ENCODE assay signal across 8 mouse cellular contexts in genomic region chr11:95259088-95259849, GRCm38 (mm10). TPM values are rescaled to one million over a fixed set of nuclear protein-coding genes. Genes with fewer than 3 reads are reported as not detected.
DNase-seq lines count a peak whose midpoint lies in the region; ATAC-seq and TF ChIP-seq lines count a peak whose summit lies in the region.

No protein-coding gene starts in this region.

- no peaks in the 10 kb centered on the region for H3K36me3 ChIP-seq in forebrain, embryonic 13.5 days (ENCODE audit: poor library complexity, severe bottlenecking)
- H3K36me3 ChIP-seq in liver, embryonic 16.5 days (ENCODE audit: control insufficient read depth, insufficient read depth): no peaks in the 10 kb centered on the region
- no peaks in the 10 kb centered on the region for H3K36me3 ChIP-seq in neural tube, embryonic 12.5 days
- no peaks in the 10 kb centered on the region for H3K36me3 ChIP-seq in stomach, postnatal 0 days (ENCODE audit: control insufficient read depth, insufficient read depth, low read length)

- peak overlapping the region; percentile 59 for H3K9ac ChIP-seq in forebrain, embryonic 13.5 days
- H3K9ac ChIP-seq in liver, embryonic 16.5 days (ENCODE audit: low read depth, low read length): peak overlapping the region; percentile 68
- H3K9ac ChIP-seq in neural tube, embryonic 12.5 days: peak overlapping the region; percentile 54
- peak overlapping the region; percentile 68 for H3K9ac ChIP-seq in stomach, postnatal 0 days (ENCODE audit: low read length)

- ATAC-seq in cerebellum, adult (ENCODE audit: insufficient number of reproducible peaks, low FRiP score, low TSS enrichment): peak; percentile 77
- peak; percentile 76 for ATAC-seq in forebrain, embryonic 13.5 days
- ATAC-seq in liver, embryonic 16.5 days (ENCODE audit: low read depth): peak; percentile 74
- ATAC-seq in neural tube, embryonic 12.5 days (ENCODE audit: low FRiP score, low read depth): peak; percentile 74
- peak; percentile 83 for ATAC-seq in stomach, postnatal 0 days (ENCODE audit: low FRiP score, low TSS enrichment)

- intact Hi-C loops in heart, postnatal 10 days (cut with DNase I): loop anchor here (1.0 to 10.0 kb wide), 5 partner anchors 39 to 394 kb away; partner anchors contain the start of genes Pdk2 and Slc35b1

- H3K27ac ChIP-seq in forebrain, embryonic 13.5 days: no peak overlapping the region
- peak overlapping the region; percentile 66 for H3K27ac ChIP-seq in liver, embryonic 16.5 days (ENCODE audit: low read length)
- H3K27ac ChIP-seq in neural tube, embryonic 12.5 days: no peak overlapping the region
- H3K27ac ChIP-seq in stomach, postnatal 0 days (replicated peaks): peak overlapping the region; percentile 73

- peak; percentile 83 for DNase-seq in ES-CJ7 (ENCODE audit: low read depth, low spot score)
- DNase-seq in heart, postnatal 10 days: peak; percentile 96 to 98
- peak; percentile 43 for DNase-seq in large intestine, adult 2 months (ENCODE audit: low read depth, low spot score)
- DNase-seq in stomach, postnatal 0 days (ENCODE audit: low spot score): peak; percentile 94

- no peaks in the 10 kb centered on the region for H3K9me3 ChIP-seq in forebrain, embryonic 13.5 days (replicated peaks)
- no peaks in the 10 kb centered on the region for H3K9me3 ChIP-seq in liver, embryonic 16.5 days (replicated peaks; ENCODE audit: control insufficient read depth, low read length)
- no peaks in the 10 kb centered on the region for H3K9me3 ChIP-seq in neural tube, embryonic 12.5 days
- H3K9me3 ChIP-seq in stomach, postnatal 0 days (ENCODE audit: control insufficient read depth, low read length): no peaks in the 10 kb centered on the region

- WGBS in forebrain, embryonic 13.5 days: under 1% methylated on average over 73 of the region's 73 CpGs
- under 1% methylated on average over 73 of the region's 73 CpGs for WGBS in large intestine, adult 2 months
- WGBS in liver, embryonic 16.5 days (ENCODE audit: insufficient replicate concordance): under 1% methylated on average over 71 of the region's 73 CpGs
- under 1% methylated on average over 73 of the region's 73 CpGs for WGBS in neural tube, embryonic 12.5 days
- WGBS in stomach, postnatal 0 days: under 1% methylated on average over 71 of the region's 73 CpGs

- no peak for TF ChIP-seq EP300 in stomach, postnatal 0 days (optimal IDR thresholded peaks at IDR 0.05)

- peaks cover 22% of the 10 kb centered on the region for H3K4me1 ChIP-seq in forebrain, embryonic 13.5 days
- H3K4me1 ChIP-seq in liver, embryonic 16.5 days (ENCODE audit: control insufficient read depth, low read depth, low read length): peaks cover 15% of the 10 kb centered on the region
- peaks cover 24% of the 10 kb centered on the region for H3K4me1 ChIP-seq in neural tube, embryonic 12.5 days
- no peaks in the 10 kb centered on the region for H3K4me1 ChIP-seq in stomach, postnatal 0 days (replicated peaks; ENCODE audit: control insufficient read depth, insufficient read depth)

- peak; percentile 99 for TF ChIP-seq CTCF in stomach, postnatal 0 days (IDR thresholded peaks at IDR 0.05; ENCODE audit: low read depth)

- peak overlapping the region; percentile 82 for H3K4me2 ChIP-seq in forebrain, embryonic 13.5 days
- H3K4me2 ChIP-seq in liver, embryonic 16.5 days (ENCODE audit: low read depth, low read length): peak overlapping the region; percentile 96
- peak overlapping the region; percentile 74 for H3K4me2 ChIP-seq in neural tube, embryonic 12.5 days (replicated peaks)
- H3K4me2 ChIP-seq in stomach, postnatal 0 days (replicated peaks; ENCODE audit: low read depth): peak overlapping the region; percentile 82

- H3K4me3 ChIP-seq in forebrain, embryonic 13.5 days: peak overlapping the region; percentile 48
- H3K4me3 ChIP-seq in liver, embryonic 16.5 days (ENCODE audit: low read depth, low read length): peak overlapping the region; percentile 68
- H3K4me3 ChIP-seq in neural tube, embryonic 12.5 days: peak overlapping the region; percentile 46
- H3K4me3 ChIP-seq in stomach, postnatal 0 days (ENCODE audit: low read depth, low read length): peak overlapping the region; percentile 51

- H3K27me3 ChIP-seq in forebrain, embryonic 13.5 days: peaks cover 12% of the 10 kb centered on the region
- H3K27me3 ChIP-seq in liver, embryonic 16.5 days (ENCODE audit: control insufficient read depth, insufficient read depth, low read depth, low read length): peaks cover 17% of the 10 kb centered on the region
- no peaks in the 10 kb centered on the region; the same call in 1 of the 2 replicates for H3K27me3 ChIP-seq in neural tube, embryonic 12.5 days (replicated peaks)
- H3K27me3 ChIP-seq in stomach, postnatal 0 days (ENCODE audit: control insufficient read depth, insufficient read depth, low read length): no peaks in the 10 kb centered on the region

RNA-seq across cellular contexts. Expression of gene Tac4, which starts 2.1 kb away (rescaled TPM):
- not detected in 2 replicates for polyA plus RNA-seq in forebrain, embryonic 13.5 days (2015; fragmentation: Nextera tagmentation; extraction: Ambion mirVana)
- not detected for total RNA-seq in heart, postnatal 10 days (2021)
- polyA plus RNA-seq in large intestine, adult 2 months (2012; rRNA removed): 0.06 and 0.08 TPM in 2 replicates
- polyA plus RNA-seq in liver, embryonic 16.5 days (2015; fragmentation: Nextera tagmentation; extraction: Ambion mirVana): not detected in 2 replicates
- 0.15 TPM in 1 of 2 replicates, not detected in the other for polyA plus RNA-seq in neural tube, embryonic 12.5 days (2016; fragmentation: Nextera tagmentation; extraction: Ambion mirVana)
- 0.25 and 0.29 TPM in 2 replicates for polyA plus RNA-seq in stomach, postnatal 0 days (2015; fragmentation: Nextera tagmentation; extraction: Ambion mirVana)

RNA-seq across cellular contexts. Expression of gene Kat7, which starts 50.8 kb away (rescaled TPM):
- 66.0 and 77.5 TPM in 2 replicates for polyA plus RNA-seq in forebrain, embryonic 13.5 days (2015; fragmentation: Nextera tagmentation; extraction: Ambion mirVana)
- total RNA-seq in heart, postnatal 10 days (2021): 10 to 100 TPM; 45.1 to 51.1 TPM
- polyA plus RNA-seq in large intestine, adult 2 months (2012; rRNA removed): 33.6 and 36.6 TPM in 2 replicates
- polyA plus RNA-seq in liver, embryonic 16.5 days (2015; fragmentation: Nextera tagmentation; extraction: Ambion mirVana): 29.4 and 31.2 TPM in 2 replicates
- polyA plus RNA-seq in neural tube, embryonic 12.5 days (2016; fragmentation: Nextera tagmentation; extraction: Ambion mirVana): 69.8 and 72.4 TPM in 2 replicates
- 25.0 and 27.2 TPM in 2 replicates for polyA plus RNA-seq in stomach, postnatal 0 days (2015; fragmentation: Nextera tagmentation; extraction: Ambion mirVana)

Comparison
In these comparisons a context has a peak if more than half of its experiments do, and no peak if none do; other contexts are left out.
1. DNase-seq: peak in every context shown above with its lines; median percentile 97 in heart, postnatal 10 days; 94 in stomach, postnatal 0 days; 83 in ES-CJ7; 43 in large intestine, adult 2 months.
2. H3K27ac ChIP-seq: peak in liver, embryonic 16.5 days (single experiment) and stomach, postnatal 0 days (single experiment); none in forebrain, embryonic 13.5 days (single experiment) and neural tube, embryonic 12.5 days (single experiment).
3. Peak in every context shown above with its lines, with median percentiles within 50 percentile points of each other: ATAC-seq, H3K4me2 ChIP-seq, H3K4me3 ChIP-seq and H3K9ac ChIP-seq.